Mouse (Mus musculus): ENCODE data around the gene Vdr.
"Not testable (repeated sequence)": the region's sequence is repeated elsewhere in the genome, so short reads cannot be mapped to it uniquely, and the experiment has no call there.

Gene Vdr

DNA sequence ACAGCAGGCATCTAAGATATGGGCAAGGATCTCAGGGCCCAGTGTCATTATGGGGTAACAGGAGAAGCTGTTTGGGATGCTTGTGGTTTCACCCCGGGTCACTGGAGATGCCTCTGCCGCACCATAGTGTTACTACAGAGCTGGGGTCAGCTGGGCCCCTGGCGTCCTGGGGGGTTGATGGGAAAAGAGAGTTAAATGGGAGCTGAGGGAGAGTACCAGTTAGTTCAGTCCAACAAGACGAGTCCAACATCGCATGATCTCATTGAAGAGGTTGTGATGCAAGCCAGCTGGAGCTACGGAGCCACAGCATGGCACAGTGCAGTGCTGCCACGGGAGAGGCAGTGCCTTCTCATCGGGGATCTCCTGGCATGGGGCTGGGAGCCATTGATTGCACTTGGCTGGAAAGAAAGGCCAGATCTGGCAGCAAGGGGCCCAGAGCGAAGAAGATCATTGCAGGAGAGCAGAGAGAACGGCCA is 22.9 kb downstream of the Vdr start:
- no peak for DNase-seq (ENCODE audit: extremely low spot score, low read depth, low spot score)

DNA sequence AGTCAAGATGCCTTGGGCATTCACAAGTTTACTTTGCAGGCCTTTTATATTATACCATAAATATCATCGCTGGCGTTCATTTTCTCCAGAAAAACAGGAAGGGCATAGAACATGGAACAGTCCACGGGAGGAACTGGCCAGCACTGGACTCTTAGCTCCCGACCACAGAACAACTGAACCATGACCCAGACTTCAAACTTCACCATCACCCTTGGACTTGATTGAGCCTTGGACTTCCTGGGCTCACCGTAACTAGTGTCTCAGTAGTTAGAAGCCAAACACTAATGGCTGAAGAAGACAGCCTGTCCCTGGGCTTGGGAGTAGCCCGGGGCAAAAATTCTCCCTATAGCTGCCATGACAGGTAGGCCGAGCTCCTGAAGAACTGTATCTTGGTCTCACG is 29.0 kb downstream of the Vdr start:
- no peak for DNase-seq (ENCODE audit: extremely low spot score, low read depth, low spot score)

DNA sequence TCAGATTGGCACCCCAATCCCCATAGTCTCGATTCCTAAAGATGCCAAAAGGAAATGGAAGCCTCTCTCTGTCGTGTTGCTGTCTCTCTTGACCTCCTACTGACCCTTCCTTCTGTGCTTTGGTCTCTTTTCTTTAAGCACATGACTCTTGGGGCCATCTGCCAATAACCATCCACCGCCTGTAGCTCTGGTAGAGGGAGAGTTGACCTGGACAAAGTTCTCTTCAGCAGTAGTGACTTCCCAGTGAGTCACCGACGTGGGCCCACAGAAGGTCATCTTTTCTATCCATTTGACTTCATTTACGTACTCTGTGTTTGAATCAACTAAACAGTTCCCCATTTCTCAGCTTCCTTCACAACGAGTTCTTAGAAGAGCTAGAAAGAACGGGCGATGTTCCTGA is 30.0 kb downstream of the Vdr start:
- DNase-seq (ENCODE audit: extremely low spot score, low read depth, low spot score) = no peak

DNA sequence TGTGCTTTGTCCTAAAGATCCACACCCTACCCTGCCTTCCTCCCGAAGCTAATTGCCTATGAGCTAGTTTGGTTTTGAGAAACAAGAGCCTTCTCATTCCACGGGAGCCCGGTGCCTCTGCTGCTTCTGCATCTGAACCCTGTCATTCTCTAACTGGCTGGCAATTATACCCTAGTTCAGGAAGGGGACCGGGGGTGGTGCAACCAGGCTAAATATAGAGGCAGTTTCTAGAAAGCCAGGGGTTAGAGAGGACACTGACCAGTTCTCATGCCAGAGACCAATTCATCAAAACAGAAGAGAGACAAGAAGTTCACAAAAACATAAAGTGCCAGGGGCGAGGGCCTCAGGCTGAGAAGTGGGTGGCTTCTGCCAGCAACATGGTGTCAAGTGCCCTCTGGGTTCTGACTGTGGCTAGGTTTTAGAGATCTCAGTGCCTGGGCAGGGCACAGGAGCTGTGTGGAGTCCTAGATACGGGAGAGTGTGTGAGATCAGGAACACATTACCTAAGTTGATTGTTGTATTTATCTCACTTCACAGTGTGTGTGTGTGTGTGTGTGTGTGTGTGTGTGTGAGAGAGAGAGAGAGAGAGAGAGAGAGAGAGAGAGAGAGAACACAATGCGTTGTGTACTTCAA is 31.6 kb downstream of the Vdr start:
- no peak for DNase-seq (ENCODE audit: extremely low spot score, low read depth, low spot score)

DNA sequence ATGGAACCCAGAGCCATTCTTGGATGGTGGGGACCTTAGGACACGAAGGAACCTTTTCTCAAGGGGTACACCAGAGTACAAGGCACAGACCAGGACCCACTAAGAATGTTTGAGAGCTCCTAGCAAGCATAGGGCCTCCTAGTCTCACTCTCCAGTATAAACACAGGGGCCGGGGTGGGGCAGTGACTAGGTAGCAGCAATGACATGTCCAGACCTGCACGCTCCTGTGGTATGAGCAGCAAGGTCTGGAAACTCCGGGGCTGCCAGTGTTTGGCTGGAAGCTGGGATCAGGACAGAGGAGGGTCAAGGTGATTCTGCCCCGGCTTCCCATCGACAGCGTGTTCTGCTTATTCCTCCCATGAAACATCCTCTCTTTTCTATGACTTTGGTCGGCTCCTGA is 34.6 kb downstream of the Vdr start:
- DNase-seq (ENCODE audit: extremely low spot score, low read depth, low spot score) = no peak

DNA sequence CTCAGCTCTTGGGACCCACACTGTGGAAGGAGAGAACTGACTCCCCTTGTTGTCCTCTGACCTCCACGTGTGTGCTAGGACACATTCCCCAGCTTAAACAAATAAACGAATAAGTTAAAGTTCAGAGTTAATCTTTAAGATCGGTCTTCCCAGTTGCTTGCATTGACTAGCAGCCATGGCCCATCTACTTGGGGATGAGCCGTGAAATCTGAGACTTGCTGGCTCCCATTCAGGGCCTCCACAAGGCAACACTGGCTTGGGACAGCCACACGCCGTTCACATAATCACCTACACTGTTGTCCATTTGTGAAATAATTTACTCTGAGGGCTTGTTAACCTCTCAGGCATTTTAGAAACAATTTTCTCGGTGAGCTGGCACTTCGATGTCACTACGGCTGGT is 36.7 kb downstream of the Vdr start:
- no peak for DNase-seq (ENCODE audit: extremely low spot score, low read depth, low spot score)

DNA sequence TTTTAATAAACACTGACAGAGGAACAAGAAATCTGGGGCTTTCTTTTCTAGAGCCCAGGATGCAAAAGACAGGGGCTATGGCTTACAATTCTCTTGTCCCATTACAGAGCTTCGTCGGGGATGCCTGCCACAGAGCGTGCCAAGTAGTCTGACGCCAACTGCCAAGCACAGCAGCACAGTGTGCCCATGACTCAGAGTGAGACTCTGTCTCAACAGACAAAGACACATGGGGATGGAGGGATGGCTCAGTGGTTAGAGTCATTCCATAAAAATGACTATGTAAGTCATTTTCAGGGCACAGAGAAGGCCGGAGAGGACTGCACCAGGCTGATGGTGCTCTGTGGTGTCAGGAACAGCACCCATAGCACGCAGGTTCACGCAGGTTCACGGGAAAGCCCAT is 38.3 kb downstream of the Vdr start:
- no peak for DNase-seq (ENCODE audit: extremely low spot score, low read depth, low spot score)

DNA sequence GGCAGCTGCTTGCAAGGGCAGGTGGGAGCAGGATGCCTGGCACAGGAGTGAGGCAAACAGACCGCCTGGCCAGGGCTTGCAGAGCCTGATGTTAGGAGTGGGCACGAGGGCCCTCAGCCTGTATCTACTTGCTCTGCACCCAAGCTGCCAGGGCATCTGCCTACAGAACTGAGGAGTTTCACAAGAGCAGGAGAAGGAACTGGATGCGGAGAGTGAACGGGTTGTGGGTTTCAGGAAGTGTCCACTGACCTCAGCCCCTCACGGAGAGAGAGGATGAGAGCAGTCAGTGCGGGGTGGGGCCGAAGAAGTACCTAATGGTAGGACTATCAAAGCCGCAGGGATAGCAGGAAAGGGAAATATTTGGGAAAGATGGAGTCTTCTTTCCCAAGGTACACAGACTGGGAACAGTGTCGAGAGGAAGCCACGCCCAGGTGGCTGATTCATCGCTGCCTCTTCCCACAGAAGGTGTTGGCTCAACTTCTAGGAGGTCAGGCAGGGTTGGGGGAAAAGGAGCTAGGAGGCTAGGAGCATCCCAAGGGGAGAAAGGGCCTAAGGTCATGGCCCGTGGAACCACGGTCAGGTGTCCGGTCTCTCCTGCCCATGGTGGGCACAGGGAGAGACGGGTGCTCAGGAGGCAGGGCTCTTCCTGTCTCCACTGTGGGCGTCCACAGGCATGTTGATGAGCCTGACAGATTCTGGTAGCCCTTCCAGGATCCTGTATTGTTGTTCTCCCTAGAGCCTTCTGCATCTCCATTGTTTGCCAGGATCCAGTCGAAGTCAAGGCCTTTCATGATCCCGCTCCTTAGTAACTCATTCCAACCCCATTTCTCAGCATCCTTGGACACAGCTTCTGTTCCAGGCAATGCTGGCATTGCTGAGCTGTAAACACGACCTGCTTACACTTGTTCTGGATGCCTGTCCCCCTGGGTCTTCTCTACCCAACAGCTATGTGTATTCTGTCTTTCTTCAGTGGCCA is 39.1 kb downstream of the Vdr start:
- no peak for DNase-seq (ENCODE audit: extremely low spot score, low read depth, low spot score)

DNA sequence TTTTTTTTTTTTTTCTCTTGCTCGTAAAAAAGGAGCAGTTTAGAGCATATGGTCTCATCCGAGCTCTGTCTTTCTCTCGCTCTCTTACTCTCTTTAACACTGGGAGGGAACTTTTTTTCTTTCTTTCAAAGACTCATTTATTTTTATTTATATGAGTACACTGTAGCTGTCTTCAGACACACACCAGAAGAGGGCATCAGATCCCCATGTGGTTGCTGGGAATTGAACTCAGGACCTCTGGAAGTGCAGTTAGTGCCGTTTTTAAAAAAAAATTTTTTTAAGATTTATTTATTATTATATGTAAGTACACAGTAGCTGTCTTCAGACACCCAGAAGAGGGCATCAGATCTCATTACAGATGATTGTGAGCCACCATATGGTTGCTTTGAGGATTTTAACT is 40.3 kb downstream of the Vdr start:
- not testable (repeated sequence) for DNase-seq (ENCODE audit: extremely low spot score, low read depth, low spot score)

DNA sequence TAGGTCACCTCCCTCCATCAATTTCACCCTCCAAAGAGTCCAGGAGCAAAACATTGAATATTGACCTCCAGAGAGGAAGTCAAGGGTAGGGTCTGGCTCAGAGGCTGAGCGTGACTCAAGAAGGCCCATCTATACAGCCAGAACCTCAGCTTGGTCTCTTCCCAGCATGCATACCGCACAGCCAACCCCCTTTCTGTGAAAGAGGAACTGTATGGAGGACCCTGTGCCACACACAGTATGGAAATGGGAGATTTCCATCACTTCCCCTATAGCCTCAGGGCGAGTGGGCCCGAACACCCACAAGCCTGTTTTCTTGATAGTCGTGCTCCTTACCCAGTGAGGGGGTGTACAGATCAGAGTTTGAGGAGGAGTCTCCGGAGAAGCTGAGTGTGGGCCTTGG is 41.4 kb downstream of the Vdr start:
- DNase-seq (ENCODE audit: extremely low spot score, low read depth, low spot score) = no peak

DNA sequence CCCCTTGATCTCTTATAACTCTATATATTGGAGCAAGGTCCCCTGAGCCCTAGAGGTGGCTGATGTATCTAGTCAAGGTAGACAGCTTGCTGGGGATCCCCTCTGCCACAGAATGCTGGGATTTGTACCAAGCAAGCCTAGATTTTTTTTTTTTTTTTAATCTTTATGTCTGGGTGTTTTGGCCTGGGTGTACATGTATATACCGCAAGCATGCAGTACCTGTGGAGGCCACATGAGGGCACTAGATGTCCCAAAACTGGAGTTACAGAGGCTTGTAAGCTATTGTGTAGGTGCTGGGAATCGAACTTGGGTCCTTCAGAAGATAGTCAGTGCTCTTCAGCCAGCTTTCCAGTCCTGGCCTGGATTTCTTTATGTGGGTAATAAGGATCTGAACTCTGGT is 44.4 kb downstream of the Vdr start:
- DNase-seq (ENCODE audit: extremely low spot score, low read depth, low spot score) = no peak

DNA sequence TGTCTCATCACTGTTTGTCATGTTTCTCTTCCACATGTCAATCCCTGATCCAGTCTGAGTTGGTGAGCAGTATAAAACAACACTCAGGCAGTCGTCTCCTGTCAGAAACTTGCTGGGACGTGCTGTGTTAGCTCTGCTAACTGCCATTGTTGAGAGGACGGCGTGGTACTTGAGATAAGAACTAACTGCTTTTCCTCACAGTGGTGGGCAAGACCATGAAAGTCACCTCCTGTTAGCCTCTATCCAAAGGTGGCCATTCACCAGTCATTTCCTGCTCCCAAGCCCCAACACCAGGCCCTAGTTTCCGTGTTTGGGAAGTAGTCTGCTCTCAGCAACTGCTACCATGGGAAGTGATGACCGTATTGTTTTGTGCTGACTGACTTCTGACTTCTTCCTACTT is 45.3 kb downstream of the Vdr start:
- DNase-seq (ENCODE audit: extremely low spot score, low read depth, low spot score) = no peak

DNA sequence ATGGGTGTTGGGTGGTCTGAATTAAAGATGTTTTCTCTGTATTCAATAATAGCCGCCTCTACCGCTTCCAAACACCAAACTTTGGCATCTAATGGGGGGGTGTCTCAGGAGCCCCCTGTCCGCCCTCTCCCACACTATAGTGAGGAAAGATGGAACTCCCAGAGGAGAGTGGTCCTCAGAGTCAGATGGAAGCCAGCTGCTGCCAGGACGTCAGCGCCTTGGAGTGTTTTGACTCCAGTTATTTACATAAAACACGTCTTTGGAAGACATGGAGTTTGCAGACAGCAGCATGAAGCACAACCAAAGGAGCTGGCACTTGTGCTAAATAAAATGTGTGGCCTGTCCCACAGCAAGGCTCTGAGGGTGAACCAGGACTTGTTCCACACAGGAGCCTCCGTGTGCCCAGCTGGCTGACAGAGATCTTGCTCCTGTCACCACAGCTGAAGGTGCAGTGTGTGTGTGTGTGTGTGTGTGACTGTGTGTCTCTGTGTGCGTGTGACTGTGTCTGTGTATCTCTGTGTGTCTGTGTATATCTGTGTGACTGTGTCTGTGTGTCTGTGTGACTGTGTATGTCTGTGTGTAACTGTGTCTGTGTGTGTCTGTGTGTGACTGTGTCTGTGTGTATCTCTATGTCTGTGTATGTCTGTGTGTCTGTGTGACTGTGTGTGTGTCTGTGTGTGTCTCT is 45.9 kb downstream of the Vdr start:
- no peak for DNase-seq (ENCODE audit: extremely low spot score, low read depth, low spot score)

DNA sequence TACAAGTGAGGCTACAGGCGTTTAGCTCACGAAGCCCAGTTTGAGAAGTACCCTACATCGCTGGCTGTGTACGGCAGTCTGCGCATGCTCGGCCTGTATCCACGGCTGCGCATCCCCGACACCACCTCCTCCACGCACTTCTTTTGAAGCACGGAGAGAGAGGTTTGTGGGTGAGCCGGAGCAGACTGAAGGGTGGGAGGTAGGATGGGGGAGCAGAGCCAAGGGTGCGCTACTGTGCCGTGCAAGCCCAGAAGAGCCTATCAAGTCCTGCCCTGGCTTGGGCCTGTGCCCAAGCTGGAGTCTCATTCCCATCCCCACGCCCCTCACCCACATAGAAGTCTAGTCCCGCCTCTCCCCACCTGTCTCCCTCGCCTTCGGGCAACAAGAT is 46.9 kb downstream of the Vdr start:
- DNase-seq (ENCODE audit: extremely low spot score, low read depth, low spot score) = no peak

DNA sequence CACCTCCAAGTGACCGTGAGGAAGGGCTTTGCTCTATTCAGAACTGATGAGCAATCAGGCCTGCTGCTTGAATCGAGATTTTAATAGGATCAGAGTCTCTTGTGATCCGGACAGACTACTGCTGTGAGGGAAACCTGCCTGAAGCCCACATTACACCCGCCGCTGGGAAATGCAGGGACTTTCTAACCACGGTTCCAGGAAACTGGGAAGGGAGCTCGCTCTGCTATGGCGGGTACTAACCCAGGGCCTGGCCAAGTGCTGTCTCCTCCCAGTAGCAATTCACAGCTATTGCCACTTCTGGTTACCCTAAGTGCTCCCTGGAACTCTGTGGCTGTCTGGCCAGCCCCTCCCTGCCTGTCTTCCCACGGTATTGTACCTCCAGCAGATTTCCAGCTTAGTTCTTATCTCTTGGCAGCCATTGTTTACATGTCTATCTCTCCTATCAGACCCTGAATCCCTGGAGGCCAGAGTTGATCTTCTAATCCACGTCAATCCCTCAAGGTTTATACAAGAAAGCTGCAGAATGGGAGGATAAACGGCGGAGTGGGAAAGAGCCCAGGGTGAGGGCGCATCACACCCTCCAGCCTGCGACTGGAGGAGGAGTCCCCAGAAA is 47.4 kb downstream of the Vdr start:
- no peak for DNase-seq (ENCODE audit: extremely low spot score, low read depth, low spot score)

DNA sequence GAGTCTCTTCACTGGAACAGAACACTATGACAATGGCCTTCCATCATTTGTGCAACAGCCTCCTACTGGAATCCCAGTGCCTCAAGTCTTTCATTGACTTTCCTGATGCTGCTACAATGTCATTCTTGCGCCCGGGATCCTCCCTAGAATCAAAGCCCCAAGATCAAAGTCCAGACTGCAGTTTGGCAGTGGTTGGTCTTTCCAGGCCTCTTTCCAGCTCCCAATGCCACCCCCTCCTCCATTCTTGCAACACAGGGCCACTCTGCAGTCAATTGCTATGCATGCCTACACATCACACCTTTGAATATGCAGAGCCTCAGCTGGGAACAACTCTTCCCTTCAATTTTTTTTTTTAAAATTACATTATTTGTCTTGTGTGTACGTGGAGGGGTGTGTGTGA is 50.1 kb downstream of the Vdr start:
- DNase-seq (ENCODE audit: extremely low spot score, low read depth, low spot score) = no peak

DNA sequence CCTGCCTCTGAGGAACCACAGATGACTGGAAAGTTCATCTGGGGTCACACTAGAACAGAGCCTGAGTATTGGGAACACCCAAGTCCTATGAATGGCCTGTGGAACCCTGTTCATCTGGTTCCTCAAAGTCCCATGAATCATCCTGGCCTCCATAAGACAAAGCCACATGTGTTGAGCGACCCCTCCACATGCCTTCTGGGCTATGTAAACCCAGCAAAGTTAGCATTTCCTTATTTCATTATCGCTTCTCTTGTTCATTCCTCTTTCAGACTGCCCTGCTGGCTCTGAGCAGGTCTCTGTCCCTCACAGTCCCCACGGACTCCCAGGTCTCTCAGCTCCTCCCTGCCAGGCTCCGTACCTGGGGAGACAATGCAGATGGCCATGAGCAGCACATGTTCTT is 52.0 kb downstream of the Vdr start:
- no peak for DNase-seq (ENCODE audit: extremely low spot score, low read depth, low spot score)

DNA sequence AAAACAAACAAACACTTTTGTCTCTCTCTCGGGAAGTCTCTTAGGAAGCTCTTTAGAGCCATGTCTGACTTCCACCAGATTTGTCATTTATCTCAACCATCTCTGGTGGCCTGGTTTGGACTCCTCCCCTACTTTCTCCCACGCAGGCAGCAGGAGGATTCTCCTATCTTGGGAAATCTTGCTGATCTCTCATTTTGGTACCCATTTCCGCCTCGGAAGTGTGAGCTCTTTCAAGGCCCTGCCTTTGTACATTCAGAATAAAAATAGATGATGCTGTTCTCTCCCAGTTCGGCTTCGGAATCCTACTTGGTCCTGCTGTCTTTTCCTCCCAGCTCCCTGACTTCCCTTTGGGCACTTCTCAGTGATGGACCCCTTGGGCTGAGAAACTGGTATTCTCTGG is 55.9 kb downstream of the Vdr start:
- DNase-seq (ENCODE audit: extremely low spot score, low read depth, low spot score) = no peak

DNA sequence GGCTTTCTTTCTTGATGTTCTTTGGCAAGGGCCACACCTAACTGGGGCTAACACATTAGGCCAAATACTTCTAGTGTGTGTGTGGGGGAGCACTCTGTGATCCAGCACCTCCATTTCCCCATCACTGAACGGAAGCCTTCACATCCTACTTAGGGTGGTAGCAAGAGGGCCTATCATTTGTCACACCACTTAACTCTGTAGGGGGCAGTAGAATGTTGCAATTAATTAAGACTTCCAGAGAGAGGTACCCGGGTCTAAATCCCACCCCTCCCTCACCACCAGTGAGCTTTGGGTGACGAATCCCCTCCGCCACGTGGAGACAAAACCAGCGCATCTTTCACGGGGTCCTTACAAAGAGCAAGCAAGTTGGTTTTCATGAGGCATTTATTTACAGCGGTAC is 56.4 kb downstream of the Vdr start:
- no peak for DNase-seq (ENCODE audit: extremely low spot score, low read depth, low spot score)

DNA sequence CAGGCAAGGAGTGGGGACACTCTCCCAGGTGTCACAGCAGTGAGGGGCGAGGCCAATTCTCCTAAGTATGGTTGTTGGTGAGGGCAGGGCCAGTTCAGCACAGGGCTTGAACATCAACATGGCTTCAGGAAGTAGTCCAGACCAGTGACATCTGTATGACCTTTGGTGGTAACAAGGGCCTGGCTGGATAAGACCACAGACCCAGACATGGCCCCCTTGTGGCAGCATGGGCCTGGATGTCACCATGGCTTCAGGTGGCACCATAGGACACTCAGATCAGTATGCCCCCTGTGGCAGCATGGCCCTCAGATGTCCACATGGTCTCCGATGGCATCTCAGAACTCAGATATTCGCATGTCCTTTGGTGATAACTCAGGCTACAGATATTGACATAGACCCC is 58.1 kb downstream of the Vdr start:
- no peak for DNase-seq (ENCODE audit: extremely low spot score, low read depth, low spot score)

DNA sequence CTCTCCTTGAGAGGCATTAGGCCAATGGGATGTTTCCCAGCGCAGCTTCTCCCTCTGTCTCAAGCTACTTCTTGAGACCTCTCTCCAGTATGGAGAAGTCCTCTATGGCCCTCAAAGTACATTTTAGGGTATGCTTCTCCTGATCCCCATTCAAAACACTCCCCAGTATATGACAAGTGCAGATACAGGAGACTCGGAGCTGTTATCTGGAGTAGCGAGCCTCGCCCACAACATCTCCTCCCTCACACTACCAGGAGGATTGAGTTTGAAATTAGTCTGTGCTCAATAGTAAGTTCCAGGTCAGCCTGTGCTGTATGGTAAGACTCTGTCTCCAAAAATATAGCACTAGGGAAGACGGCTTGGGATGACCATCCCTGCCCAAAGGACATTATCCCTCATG is 59.4 kb downstream of the Vdr start:
- no peak for DNase-seq (ENCODE audit: extremely low spot score, low read depth, low spot score)

Data from hindlimb bud, embryonic 11.5 days (tissue).